Mouse (Mus musculus): Measurements from ENCODE around the gene Phactr1. TPM values are rescaled to one million over a fixed set of nuclear protein-coding genes. Genes with fewer than 3 reads are reported as not detected.

The Phactr1 gene
- polyA plus RNA-seq, 1 experiment from 2014 or later = 10.0 TPM

- Histone ChIP-seq H3K36me3 (ENCODE audit: control insufficient read depth, insufficient read depth, low read length) (no peaks in the 10 kb centered on the region), H3K9me3 (ENCODE audit: control insufficient read depth, low read length) (no peaks in the 10 kb centered on the region), H3K27ac (ENCODE audit: low read depth) (no peak overlapping the region), H3K4me2 (ENCODE audit: low read length) (no peak overlapping the region), H3K9ac (ENCODE audit: low read length) (no peak overlapping the region), H3K27me3 (replicated peaks; ENCODE audit: control insufficient read depth, insufficient read depth, low read length) (no peaks in the 10 kb centered on the region), H3K4me1 (replicated peaks; ENCODE audit: control insufficient read depth, insufficient read depth, low read length) (0 out of 2 replicates have a peak, but pooled peaks cover 6% of the 10 kb centered on the region), H3K4me3 (ENCODE audit: low read depth, low read length) (no peak overlapping the region)
- ATAC-seq (replicated peaks; ENCODE audit: low FRiP score, low TSS enrichment, low read depth) = no peak
- WGBS = 74% methylated on average over 9 of the region's 9 CpGs
- DNase-seq (ENCODE audit: low spot score) = no peak
Measured at GRCm38 (mm10) chr13:43132859-43133258, 452.4 kb downstream of the Phactr1 start.

- no peaks in the 10 kb centered on the region for H3K9me3 ChIP-seq (ENCODE audit: control insufficient read depth, low read length)
- no peak for ATAC-seq (replicated peaks; ENCODE audit: low FRiP score, low TSS enrichment, low read depth)
- no peaks in the 10 kb centered on the region for H3K36me3 ChIP-seq (ENCODE audit: control insufficient read depth, insufficient read depth, low read length)
- no peak overlapping the region for H3K27ac ChIP-seq (ENCODE audit: low read depth)
- no peaks in the 10 kb centered on the region for H3K27me3 ChIP-seq (replicated peaks; ENCODE audit: control insufficient read depth, insufficient read depth, low read length)
- no peak overlapping the region for H3K4me3 ChIP-seq (ENCODE audit: low read depth, low read length)
- DNase-seq (ENCODE audit: low spot score) = no peak
- 80% methylated on average over 7 of the region's 7 CpGs for WGBS
- 0 out of 2 replicates have a peak, but pooled peaks cover 6% of the 10 kb centered on the region for H3K4me1 ChIP-seq (replicated peaks; ENCODE audit: control insufficient read depth, insufficient read depth, low read length)
- no peak overlapping the region for H3K4me2 ChIP-seq (ENCODE audit: low read length)
- H3K9ac ChIP-seq (ENCODE audit: low read length) = no peak overlapping the region
Measured at GRCm38 (mm10) chr13:43133400-43133799, 453.0 kb downstream of the Phactr1 start.

GRCm38 (mm10) chr13:43134468-43134867 is 454.0 kb downstream of the Phactr1 start:
- H3K4me1 ChIP-seq (replicated peaks; ENCODE audit: control insufficient read depth, insufficient read depth, low read length) = 0 out of 2 replicates have a peak, but pooled peaks cover 6% of the 10 kb centered on the region
- ATAC-seq (replicated peaks; ENCODE audit: low FRiP score, low TSS enrichment, low read depth) = no peak
- no peak overlapping the region for H3K27ac ChIP-seq (ENCODE audit: low read depth)
- H3K9me3 ChIP-seq (ENCODE audit: control insufficient read depth, low read length) = no peaks in the 10 kb centered on the region
- H3K4me3 ChIP-seq (ENCODE audit: low read depth, low read length) = no peak overlapping the region
- no peak for DNase-seq (ENCODE audit: low spot score)
- no peaks in the 10 kb centered on the region for H3K27me3 ChIP-seq (replicated peaks; ENCODE audit: control insufficient read depth, insufficient read depth, low read length)
- H3K9ac ChIP-seq (ENCODE audit: low read length) = no peak overlapping the region
- no peak overlapping the region for H3K4me2 ChIP-seq (ENCODE audit: low read length)
- WGBS = 75% methylated on average over 4 of the region's 4 CpGs
- H3K36me3 ChIP-seq (ENCODE audit: control insufficient read depth, insufficient read depth, low read length) = no peaks in the 10 kb centered on the region

- no peaks in the 10 kb centered on the region for H3K27me3 ChIP-seq (replicated peaks; ENCODE audit: control insufficient read depth, insufficient read depth, low read length)
- no peaks in the 10 kb centered on the region for H3K36me3 ChIP-seq (ENCODE audit: control insufficient read depth, insufficient read depth, low read length)
- no peak overlapping the region for H3K4me3 ChIP-seq (ENCODE audit: low read depth, low read length)
- no peaks in the 10 kb centered on the region for H3K9me3 ChIP-seq (ENCODE audit: control insufficient read depth, low read length)
- 66% methylated on average over 7 of the region's 7 CpGs for WGBS
- DNase-seq (ENCODE audit: low spot score) = no peak
- ATAC-seq (replicated peaks; ENCODE audit: low FRiP score, low TSS enrichment, low read depth) = no peak
- H3K9ac ChIP-seq (ENCODE audit: low read length) = no peak overlapping the region
- no peak overlapping the region for H3K27ac ChIP-seq (ENCODE audit: low read depth)
- no peaks in the 10 kb centered on the region for H3K4me1 ChIP-seq (replicated peaks; ENCODE audit: control insufficient read depth, insufficient read depth, low read length)
- no peak overlapping the region for H3K4me2 ChIP-seq (ENCODE audit: low read length)
Measured at GRCm38 (mm10) chr13:43144720-43145418, 464.4 kb downstream of the Phactr1 start.

GRCm38 (mm10) chr13:43146515-43147258 is 466.3 kb downstream of the Phactr1 start:
- WGBS = 41% methylated on average over 8 of the region's 8 CpGs
- H3K4me3 ChIP-seq (ENCODE audit: low read depth, low read length) = no peak overlapping the region
- H3K4me1 ChIP-seq (replicated peaks; ENCODE audit: control insufficient read depth, insufficient read depth, low read length) = no peaks in the 10 kb centered on the region
- DNase-seq (ENCODE audit: low spot score) (no peak), ATAC-seq (replicated peaks; ENCODE audit: low FRiP score, low TSS enrichment, low read depth) (no peak)
- H3K4me2 ChIP-seq (ENCODE audit: low read length) = no peak overlapping the region
- 0 out of 2 replicates have a peak, but pooled peaks cover 7% of the 10 kb centered on the region for H3K36me3 ChIP-seq (ENCODE audit: control insufficient read depth, insufficient read depth, low read length)
- no peaks in the 10 kb centered on the region for H3K9me3 ChIP-seq (ENCODE audit: control insufficient read depth, low read length)
- no peaks in the 10 kb centered on the region for H3K27me3 ChIP-seq (replicated peaks; ENCODE audit: control insufficient read depth, insufficient read depth, low read length)
- no peak overlapping the region for H3K27ac ChIP-seq (ENCODE audit: low read depth)
- H3K9ac ChIP-seq (ENCODE audit: low read length) = no peak overlapping the region

- 79% methylated on average over 4 of the region's 4 CpGs for WGBS
Measured at GRCm38 (mm10) chr13:43148692-43149091, 468.3 kb downstream of the Phactr1 start.

GRCm38 (mm10) chr13:43149661-43150060 is 469.2 kb downstream of the Phactr1 start:
- WGBS = 70% methylated on average over 3 of the region's 3 CpGs
- no peak overlapping the region for H3K9ac ChIP-seq (ENCODE audit: low read length)

More at GRCm38 (mm10) chr13:43148692-43149091, 468.3 kb downstream of the Phactr1 start:
- Histone ChIP-seq H3K36me3 (ENCODE audit: control insufficient read depth, insufficient read depth, low read length) (peaks cover 13% of the 10 kb centered on the region), H3K9me3 (ENCODE audit: control insufficient read depth, low read length) (no peaks in the 10 kb centered on the region), H3K9ac (ENCODE audit: low read length) (no peak overlapping the region), H3K27ac (ENCODE audit: low read depth) (no peak overlapping the region), H3K4me3 (ENCODE audit: low read depth, low read length) (no peak overlapping the region), H3K27me3 (replicated peaks; ENCODE audit: control insufficient read depth, insufficient read depth, low read length) (no peaks in the 10 kb centered on the region), H3K4me2 (ENCODE audit: low read length) (no peak overlapping the region), H3K4me1 (replicated peaks; ENCODE audit: control insufficient read depth, insufficient read depth, low read length) (no peaks in the 10 kb centered on the region)
- ATAC-seq (replicated peaks; ENCODE audit: low FRiP score, low TSS enrichment, low read depth) (no peak), DNase-seq (ENCODE audit: low spot score) (no peak)

GRCm38 (mm10) chr13:43152005-43152520 is 471.6 kb downstream of the Phactr1 start:
- Histone ChIP-seq H3K4me2 (ENCODE audit: low read length) (no peak overlapping the region), H3K9ac (ENCODE audit: low read length) (no peak overlapping the region), H3K36me3 (ENCODE audit: control insufficient read depth, insufficient read depth, low read length) (peaks cover 26% of the 10 kb centered on the region), H3K27me3 (replicated peaks; ENCODE audit: control insufficient read depth, insufficient read depth, low read length) (no peaks in the 10 kb centered on the region), H3K4me1 (replicated peaks; ENCODE audit: control insufficient read depth, insufficient read depth, low read length) (no peaks in the 10 kb centered on the region), H3K9me3 (ENCODE audit: control insufficient read depth, low read length) (no peaks in the 10 kb centered on the region), H3K27ac (ENCODE audit: low read depth) (no peak overlapping the region), H3K4me3 (ENCODE audit: low read depth, low read length) (no peak overlapping the region)
- ATAC-seq (replicated peaks; ENCODE audit: low FRiP score, low TSS enrichment, low read depth) (no peak), DNase-seq (ENCODE audit: low spot score) (no peak)
- 84% methylated on average over 14 of the region's 14 CpGs for WGBS

More at GRCm38 (mm10) chr13:43149661-43150060, 469.2 kb downstream of the Phactr1 start:
- H3K36me3 ChIP-seq (ENCODE audit: control insufficient read depth, insufficient read depth, low read length) = peaks cover 23% of the 10 kb centered on the region
- DNase-seq (ENCODE audit: low spot score) (no peak), ATAC-seq (replicated peaks; ENCODE audit: low FRiP score, low TSS enrichment, low read depth) (no peak)
- H3K4me2 ChIP-seq (ENCODE audit: low read length) = no peak overlapping the region
- no peaks in the 10 kb centered on the region for H3K27me3 ChIP-seq (replicated peaks; ENCODE audit: control insufficient read depth, insufficient read depth, low read length)
- H3K27ac ChIP-seq (ENCODE audit: low read depth) = no peak overlapping the region
- no peaks in the 10 kb centered on the region for H3K9me3 ChIP-seq (ENCODE audit: control insufficient read depth, low read length)
- H3K4me3 ChIP-seq (ENCODE audit: low read depth, low read length) = no peak overlapping the region
- H3K4me1 ChIP-seq (replicated peaks; ENCODE audit: control insufficient read depth, insufficient read depth, low read length) = no peaks in the 10 kb centered on the region
